Mouse (Mus musculus) left cerebral cortex, adult 18-20 months (tissue): ENCODE data around the gene Psmb5. TPM values are rescaled to one million over a fixed set of nuclear protein-coding genes. Genes with fewer than 3 reads are reported as not detected.

ENCODE experiments used
- DNase-seq, 2 experiments: peaks; one replicate each; pipeline ENCODE4 v3.0.0; 2021 to 2022; ENCODE audit warnings: low spot score in 2 of 2, mixed read lengths in 1 of 2
- long read RNA-seq, 2 experiments: library from polyadenylated mRNA; stranded (forward); transcript quantifications; one replicate each; pipeline ENCODE4 v2.0.0; 2021
- total RNA-seq, 2 experiments: library from RNA; stranded (reverse); gene quantifications; 2 replicates each; pipeline ENCODE4 v1.2.3; 2021

Gene Psmb5
- total RNA-seq, result 100 to 1,000 TPM; 176 to 178 TPM
- long read RNA-seq, experiment 1, transcript Psmb5-201 (3 exons, 899 nt), result major isoform, 148 of 149 reads
- long read RNA-seq, experiment 1, partial matches to known transcripts, result 1 of 149 reads
- long read RNA-seq, experiment 1, other reads (novel, unspliced or antisense), result 0 of 149 reads
- long read RNA-seq, experiment 2, transcript Psmb5-201 (3 exons, 899 nt), result major isoform, 152 of 156 reads
- long read RNA-seq, experiment 2, partial matches to known transcripts, result 3 of 156 reads
- long read RNA-seq, experiment 2, other reads (novel, unspliced or antisense), result 1 of 156 reads

DNA sequence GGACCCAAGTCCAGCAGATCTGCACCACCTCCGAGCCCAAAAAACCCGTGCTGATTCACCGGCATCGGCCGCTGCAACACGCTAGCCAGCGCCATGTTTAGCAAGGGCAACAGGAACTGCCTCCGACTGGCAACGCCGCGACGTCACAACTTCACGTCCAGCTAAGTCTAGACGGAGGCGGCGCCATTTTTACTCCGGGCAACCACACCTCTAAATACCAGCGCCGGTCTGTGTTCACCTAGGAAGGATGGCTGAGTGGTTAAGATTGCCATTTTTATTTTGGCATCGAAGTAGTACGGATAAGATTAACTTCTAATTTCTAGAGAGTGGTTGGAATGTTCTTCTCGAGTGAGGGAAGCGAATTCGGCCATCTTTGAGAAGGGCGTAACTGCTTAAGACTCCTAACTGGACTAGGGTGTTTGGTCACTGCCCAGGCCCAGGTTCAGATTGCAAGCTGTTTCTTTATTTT is at the start of gene Psmb5:
Psmb5 (minus strand) TSS at position 126 of the 469 bp plus-strand sequence.
- DNase-seq, result peak; percentile 81 to 89

DNA sequence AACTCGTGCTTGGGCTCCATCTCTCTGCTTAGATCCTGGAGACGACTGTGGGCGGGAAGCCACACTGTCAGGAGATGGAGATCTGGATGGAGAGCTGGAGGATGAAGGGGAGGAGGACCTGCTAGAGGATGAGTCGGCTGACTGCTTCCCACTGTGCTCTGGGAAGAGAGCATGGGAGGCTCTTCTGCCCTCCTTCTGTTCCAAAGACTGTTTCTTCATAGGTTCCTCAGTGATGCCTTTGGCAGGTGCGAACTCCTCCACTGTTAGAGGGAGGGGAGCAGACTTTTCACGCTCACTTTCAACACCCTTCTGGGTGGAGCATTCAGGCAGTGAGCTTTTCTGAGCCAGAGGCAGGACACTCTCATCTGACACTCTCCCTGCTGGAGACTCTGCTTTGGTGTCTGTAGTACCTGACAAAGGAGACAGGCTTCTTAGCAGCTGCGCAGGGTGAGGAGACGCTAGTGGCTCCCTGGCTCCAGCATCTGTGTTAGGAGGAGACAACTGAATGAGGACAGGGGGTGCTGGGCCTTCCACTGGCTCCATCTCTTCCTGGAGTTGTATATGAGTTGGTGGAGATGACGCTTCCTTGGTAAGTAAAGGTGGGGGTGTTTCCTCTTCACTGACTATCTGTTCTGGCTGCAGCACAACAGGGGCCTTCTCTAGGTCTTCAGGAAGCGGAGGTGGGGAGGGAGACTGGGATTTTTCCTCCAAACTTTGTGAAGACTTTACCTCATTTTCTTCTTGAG is 46.8 kb upstream of the Psmb5 start:
- DNase-seq, result peak; percentile 59 to 77

DNA sequence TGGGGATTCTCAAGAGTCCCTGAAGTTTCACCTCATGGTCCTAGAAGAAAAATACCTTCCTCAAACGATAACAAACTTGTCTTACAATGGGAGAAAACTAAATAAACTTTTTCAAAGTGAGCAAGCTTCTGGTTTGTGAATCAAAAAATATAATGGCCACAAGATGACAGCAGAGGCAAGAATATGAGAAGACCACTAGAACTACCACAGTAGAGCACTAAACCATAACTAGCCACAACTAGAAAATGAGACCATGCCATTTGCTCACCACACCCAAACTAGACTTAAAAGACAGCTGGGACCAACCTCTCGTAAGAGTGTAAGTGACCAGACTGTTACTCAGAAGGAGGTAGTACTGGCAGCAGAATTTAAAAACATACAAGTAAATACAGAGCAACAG is 42.2 kb upstream of the Psmb5 start:
- no peak for DNase-seq

DNA sequence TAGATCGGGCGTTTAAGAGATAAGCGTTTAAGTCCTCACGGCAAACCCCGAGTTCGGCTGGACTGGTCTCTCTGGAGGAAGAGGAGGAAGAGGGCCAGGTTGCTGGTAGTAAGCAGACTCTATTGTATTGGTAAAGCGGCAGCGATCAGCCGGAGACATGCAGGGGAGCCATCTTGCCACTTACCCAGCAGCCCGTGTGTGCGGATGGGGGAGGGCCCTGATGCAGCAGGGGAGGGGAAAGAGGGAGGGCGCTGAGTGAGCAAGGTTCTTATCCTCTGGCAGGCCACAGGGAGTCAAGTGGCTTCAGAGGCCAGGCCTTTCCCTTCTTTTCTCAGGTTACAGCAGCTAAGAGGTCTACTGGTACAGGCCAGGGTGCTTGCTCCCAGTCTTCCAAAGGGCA is 35.7 kb upstream of the Psmb5 start:
- DNase-seq, result peak; percentile 77 to 85

DNA sequence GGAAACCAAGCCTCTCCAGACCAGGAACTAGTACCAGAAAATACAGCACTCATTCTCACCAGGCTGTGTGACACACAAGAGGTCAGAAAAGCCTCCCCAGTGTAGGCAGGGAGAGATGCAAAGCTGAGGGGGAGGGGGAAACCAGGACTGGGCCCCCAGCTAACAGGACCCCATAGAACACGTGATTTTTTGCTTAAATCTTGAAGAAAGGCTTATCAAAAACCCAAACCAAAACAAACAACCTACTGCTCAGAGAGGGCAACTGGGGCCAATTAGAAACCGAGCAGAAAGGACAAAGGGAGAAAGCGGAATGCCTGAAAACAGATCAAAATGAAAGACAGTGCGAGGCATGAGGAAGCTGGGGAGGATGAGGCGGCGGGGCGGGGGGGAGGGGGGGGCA is 35.0 kb upstream of the Psmb5 start:
- no peak for DNase-seq

DNA sequence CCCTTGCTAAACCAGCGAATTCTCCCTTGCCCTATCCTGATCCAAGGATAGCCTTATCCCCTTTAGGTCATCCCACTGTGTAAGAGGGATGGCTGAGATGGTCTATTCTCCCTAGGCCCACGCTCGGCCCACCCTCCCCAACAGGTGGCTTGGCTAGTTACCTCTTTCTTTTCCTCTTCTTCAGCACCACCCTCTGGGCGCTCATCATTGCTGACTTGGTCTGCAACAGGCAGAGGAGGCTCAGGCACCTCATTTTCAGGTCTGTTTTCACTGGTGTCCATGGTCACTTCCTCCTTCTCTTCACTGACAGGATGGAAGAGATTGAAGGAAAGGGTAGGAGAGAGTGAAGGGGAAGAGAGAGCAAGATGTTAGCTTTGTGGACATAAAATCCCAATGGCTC is 33.7 kb upstream of the Psmb5 start:
- DNase-seq, result no peak

DNA sequence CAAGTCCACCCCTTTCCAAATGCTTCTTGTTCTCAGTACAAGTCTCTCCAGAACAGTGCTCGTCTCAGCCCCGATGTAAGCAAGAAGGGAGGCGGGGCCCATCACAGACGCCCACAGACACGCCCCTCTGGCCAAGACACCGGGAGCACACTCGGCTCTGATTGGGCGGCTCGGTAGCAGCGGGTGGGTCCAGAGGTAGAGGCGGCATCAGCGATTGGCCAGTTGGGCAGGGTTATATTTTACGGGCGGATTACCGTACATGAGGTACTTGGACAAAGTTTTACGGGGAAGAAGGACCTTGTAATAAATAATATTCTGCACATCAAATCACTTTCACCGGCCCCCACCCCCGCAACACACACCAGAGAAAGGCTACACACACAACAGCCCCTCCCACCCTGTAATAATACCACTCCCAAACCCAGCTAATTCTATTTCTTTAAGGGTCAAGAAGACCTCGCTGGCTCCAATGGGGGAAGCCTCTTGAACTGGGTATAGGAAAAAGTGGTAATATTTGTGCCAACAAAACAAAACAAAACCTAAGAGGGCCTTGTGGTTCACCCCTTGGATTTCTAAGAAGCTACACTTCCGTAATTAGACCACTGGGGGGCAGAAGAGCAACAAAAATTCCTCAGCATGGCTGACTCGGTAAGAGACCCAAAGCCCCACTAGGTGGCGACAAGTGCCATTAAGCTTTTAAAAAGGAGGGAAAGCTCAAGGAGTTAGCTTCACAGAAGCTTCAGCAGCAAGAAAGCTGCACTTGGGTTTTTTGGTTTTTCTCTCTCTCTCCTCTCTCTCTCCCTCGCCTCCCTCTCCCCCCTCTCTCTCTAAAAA is 33.0 kb upstream of the Psmb5 start:
- peak; percentile 81 to 88 for DNase-seq

DNA sequence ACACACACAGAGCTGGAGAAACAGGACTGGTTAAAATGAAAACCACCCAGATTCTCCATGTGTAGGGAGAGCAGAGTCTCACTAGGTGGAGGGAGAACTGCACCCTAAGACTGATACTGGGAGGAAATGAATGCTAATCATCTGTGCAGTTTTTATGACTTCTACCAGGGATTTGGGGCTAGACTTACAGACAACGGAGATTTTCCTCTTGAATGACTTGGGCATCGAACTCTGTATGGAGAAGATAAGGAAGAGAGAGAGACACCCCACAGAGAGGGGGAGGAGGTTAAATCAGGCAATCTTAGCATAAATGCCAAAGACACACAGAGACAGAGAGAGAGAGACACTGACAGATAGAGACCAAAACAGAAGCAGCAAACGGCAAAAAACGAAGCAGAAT is 30.1 kb upstream of the Psmb5 start:
- DNase-seq, result no peak

DNA sequence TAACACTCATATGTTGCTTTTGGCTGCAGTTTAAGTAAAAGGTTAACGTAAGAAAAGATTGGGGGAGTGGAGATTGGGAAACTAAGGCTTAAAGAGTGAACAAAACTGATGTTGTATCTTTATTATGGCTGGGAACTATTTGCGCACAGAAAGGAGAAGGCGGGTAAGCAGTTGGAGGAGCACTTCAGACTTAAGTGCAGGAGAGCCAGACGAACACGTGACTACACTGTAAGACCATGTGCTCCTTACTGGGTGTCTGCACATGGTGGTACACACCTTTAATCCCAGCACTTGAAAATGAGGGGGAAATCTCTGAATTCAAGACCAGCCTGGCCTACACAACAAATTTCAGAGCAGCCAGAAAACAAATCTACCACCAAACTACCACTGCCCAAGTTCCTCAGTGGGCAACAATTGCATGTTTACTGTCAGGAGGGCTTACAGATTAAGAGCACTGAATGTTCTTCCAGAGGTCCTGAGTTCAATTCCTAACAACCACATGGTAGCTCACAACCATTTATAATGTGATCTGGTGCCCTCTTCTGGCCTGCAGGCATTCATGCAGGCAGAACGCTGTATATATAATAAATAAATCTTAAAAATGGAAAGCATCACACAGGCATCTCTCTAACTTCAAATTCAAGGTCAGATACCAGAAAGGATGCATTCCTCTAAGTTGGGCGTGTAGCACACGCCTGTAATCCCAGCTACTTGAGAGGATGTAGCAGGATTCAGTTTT is 29.2 kb upstream of the Psmb5 start:
- DNase-seq, result no peak

DNA sequence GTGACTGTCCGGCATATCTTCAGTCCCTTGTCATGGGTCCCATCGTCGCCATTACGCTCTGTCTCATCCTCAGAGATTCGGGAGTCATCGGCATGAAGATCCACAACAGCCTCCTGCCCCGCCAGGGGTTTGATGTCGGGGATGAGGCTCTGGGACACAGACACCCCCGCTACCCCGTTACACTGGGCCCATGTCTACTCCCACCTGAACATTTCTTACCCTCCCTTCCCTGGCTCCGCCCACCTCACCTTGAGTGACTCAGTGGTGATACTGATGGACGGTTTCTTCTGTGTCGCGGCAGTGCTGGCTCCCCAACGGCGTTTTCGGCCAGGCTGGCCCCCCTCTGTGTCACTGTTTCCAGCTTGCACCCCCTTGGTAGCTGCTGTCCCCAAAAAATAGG is 28.6 kb upstream of the Psmb5 start:
- no peak for DNase-seq

DNA sequence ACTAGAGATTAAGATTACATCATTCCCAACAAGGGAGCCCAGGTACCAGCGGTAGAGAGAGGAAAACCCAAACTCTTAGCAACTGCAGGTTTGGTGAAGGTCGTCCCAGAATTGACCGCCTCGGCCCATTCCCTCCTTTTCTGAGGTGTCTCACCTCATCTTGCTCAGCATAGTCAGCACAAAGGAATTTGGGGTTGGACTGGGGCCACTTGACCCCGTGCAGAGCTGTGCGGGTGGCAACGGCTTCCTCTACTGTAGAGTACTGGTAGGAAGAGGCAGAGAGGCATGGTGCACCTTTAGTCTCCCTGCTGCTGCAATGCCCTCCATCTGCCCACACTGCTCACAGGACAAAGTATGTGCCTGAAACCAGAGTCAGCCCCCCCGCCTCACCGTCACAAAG is 26.5 kb upstream of the Psmb5 start:
- DNase-seq, result no peak

DNA sequence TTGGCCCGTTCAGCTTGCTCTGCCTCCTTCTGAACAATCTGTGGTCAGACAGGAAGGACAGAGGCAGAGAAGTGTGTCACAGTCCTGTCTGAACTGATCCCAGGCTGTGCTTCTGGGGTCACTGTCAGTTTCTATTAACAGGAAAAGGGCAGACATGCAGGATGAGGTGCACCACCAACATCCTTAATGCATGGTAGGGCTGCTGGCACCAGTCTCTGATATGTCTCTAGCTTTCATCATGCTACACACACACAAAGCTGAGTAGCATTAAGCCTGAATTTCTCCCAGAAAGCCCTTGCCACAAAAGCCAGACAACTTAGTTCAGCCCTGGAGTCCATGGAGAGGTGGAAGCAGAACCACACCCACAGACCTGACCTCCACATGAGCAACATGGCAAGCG is 25.2 kb upstream of the Psmb5 start:
- DNase-seq, result no peak

DNA sequence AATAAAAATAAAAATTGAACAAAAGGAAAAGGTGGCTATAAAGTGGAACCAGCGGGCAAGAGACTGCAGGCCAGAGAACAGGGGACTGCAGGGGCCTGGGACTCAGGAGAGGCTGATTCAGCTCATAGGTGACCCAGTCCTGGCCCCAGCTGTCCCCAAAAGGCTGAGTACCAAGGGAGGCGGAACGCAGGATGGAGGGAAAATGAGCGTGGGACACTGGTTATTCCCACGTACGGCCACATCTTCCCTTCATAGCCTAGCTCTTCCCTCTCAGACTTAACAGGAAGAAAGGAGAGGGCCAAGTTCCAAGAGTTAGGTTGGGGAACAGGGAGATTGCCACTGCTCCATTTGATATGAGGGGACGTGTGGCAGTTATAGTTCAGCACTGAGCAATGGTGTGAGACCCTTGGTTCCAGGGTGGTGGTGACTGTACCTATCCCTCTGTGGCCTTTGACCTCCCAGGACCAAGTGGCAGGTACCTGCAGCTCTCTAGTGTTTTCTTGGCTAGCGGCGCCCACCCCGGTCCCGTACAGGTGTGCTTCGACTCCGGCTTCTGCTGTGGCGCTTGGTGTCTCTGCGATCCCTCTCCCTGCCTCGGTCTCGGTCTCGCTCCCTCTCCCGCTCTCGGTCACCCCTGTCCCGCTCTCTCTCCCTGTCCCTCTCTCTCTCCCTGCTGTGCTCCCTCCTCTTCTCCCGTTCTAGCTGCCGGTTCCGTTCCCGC is 24.6 kb upstream of the Psmb5 start:
- no peak for DNase-seq

DNA sequence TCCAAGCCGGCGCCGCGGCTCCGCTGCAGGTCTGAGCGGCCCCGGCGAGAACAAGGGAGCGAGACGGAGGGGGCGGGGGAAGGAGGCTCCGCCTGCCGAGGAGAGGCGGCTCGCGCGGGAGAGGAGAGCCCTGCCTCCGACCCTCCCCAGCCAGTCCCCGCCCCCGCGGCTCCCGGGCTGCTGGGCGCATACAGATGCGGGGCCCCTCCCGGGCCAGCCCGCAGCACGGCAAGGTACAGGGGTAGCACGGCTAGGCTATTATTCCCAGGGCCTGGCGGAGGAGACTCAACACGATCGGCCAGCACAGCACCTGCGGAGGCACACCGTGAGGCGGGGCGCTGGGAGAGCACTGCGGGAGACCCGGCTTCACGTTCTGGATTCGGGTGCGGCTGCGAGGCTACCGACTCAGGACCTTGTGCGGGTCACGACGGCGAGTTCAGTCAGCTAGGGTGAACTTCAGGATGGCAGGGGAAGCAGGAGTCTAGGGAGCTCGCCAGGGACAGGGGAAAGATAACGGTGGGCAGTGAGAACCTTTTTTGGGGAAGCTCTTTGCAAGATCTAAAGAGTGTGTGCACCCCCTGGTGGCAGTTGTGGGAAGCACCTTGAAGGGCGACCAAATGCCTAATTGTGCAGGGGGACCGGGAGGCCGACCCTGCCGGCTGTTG is 23.6 kb upstream of the Psmb5 start, which contains the start of gene Cdh24:
Cdh24 (minus strand) TSS at position 60 of the 665 bp plus-strand sequence.
- peak; percentile 91 to 92 for DNase-seq

DNA sequence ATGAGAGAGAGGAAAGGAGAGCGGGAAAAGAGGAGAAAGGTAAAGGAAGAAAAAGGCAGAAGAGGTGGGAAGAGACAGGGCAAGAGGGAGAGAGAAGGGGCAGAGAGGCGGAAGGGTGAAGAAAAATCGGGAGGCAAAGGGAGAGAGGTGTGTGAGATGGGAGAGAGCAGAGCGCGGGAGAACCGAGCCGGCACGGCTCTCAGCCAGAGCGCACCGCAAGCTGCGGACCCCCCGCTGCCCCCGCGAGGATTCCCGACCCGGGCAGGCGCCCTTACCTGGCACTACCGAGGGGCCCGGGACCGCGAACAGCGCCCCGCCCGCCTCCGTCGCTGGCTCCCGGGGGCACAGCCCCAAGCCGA is 23.1 kb upstream of the Psmb5 start, which contains the start of gene Gm17606:
Gm17606 (plus strand) TSS at position 7 of the 359 bp plus-strand sequence.
- DNase-seq, result no peak

DNA sequence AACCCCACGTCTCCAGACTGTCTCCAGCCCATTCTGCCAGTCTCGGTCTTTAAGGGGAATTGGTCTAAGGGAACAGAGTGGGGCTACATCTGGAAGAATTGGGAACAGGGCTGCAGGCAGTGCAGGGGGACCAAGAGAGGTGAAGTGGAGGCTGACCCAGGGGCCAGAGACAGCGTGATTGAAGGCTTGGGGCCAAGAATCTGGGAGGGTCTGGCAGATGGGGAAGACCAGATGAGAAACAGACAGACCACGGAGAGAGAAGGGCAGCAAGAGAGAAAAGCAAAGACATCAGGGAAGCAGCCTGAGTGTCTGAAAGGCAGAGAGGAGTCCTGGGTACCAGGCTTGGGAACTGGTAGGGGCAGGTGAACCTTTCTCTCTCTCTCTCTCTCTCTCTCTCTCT is 22.3 kb upstream of the Psmb5 start:
- no peak for DNase-seq

DNA sequence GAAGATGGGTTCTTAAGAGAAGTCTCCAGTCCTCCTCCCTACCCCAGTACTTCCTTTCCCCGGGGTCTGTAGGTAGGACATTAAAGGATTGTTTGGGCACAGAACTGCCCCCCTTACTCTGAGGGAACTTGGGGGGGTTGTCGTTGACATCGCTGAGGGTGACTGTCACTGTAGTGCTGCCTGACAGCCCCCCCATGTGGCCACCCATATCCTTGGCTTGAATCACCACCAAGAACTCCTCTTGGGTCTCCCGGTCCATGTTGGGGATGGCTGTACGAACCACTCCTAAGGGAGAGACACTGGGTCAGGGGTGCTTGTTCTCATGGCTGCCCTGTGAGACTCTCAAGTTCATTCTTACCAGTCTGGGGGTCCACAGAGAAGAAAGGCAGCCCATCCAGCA is 20.4 kb upstream of the Psmb5 start:
- DNase-seq, result no peak

DNA sequence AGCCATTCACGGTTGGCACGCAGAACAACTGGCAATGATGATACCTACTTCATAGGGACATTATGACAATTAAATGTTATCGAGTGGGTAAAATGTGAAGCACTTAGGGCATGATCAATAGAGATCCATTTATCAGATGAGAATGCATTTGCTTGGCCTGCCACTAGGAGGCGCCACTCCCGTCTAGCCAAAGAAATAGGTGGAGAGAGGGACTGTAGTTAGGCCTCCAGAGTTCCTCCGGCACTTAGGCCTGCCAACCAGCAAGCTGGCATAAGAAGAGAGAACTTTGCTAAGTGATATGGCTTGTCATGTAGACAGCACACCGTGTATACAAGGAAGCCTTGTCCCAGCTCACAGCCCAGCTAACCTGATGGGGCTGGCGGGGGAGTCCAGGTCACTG is 19.1 kb upstream of the Psmb5 start:
- DNase-seq, result peak in 1 of 2 experiments; percentile 56

DNA sequence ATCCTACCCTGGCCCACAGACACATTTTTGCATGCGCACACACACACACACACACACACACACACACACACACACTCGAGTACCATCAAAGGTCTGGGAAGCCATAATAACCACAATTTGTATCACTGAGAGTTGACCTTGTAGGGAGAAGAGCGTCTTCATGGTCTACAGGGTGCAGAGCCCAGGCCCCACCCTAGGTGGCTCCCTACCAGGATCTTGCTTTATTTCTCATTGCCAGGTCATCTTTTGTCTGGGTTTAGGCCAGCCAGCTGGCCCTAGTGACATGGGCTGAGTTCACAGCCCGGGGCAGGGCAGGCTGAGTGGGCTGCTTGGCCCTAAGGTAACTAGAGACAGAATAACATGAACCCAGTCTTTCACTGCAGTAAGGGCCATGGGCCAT is 16.4 kb upstream of the Psmb5 start:
- DNase-seq, result no peak

DNA sequence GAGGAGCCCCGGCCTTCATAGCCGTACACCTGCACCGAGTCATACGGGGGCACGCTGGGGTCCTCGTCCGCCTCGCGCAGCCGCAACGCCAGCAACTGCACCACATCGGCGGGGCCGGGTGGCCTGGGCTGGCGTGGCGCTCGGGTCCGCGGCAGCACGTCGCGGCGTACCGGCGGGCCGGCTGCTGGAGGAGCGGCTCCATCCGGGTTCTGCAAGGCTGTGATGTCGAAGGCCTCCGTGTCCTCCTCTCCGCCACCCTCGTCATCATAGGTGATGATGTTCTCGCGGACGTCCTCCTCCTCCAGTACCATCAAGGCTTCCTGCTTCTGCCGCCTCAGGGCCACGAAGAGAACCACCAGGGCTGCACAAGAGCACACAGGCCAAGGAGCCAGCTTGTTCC is 14.4 kb upstream of the Psmb5 start:
- DNase-seq, result no peak
